Mouse (Mus musculus) bone marrow, adult 2 months (tissue): ENCODE measurements at regions not wholly inside any gene's neighbourhood (a gene's known extent, or its start where the extent isn't known, plus 50 kb on each side); places are given as distances from the start of the nearest gene placed in this dataset.

Experiments used
- H3K27ac ChIP-seq: fragments of 200-500 bp; 2 replicates; pipeline ENCODE4 v1.5.1; 2012; ENCODE audit warnings: low read depth, mild to moderate bottlenecking, control low read depth, inconsistent platforms, low read length; ENCODE audit not compliant: control insufficient read depth, poor library complexity, insufficient read depth
- H3K4me1 ChIP-seq: fragments of 200-500 bp; 2 replicates; pipeline ENCODE4 v1.6.1; 2011; ENCODE audit warnings: low read length; ENCODE audit not compliant: control insufficient read depth, insufficient read depth
- H3K4me3 ChIP-seq: fragments of 200-500 bp; replicated peaks from 2 replicates; pipeline ENCODE3; 2011; ENCODE audit warnings: mild to moderate bottlenecking, low read depth, low read length, control low read depth; ENCODE audit not compliant: control insufficient read depth
- CTCF ChIP-seq: fragments of 200-500 bp; IDR thresholded peaks from 2 replicates; pipeline ENCODE4 v1.5.1; 2011; ENCODE audit warnings: low read length, control low read depth; ENCODE audit not compliant: control insufficient read depth, insufficient read depth
- POLR2A ChIP-seq: fragments of 200-500 bp; IDR thresholded peaks from 2 replicates; pipeline ENCODE4 v1.6.1; 2011; ENCODE audit warnings: low read depth, mild to moderate bottlenecking, control low read depth, low read length, borderline replicate concordance; ENCODE audit not compliant: control insufficient read depth
- WGBS: fragments of 180-500 bp; shearing (Covaris S2); methylation state at CpG from one replicate; pipeline ENCODE4 v1.1.7; 2018; 5-methylcytosine and 5-hydroxymethylcytosine counted together

DNA sequence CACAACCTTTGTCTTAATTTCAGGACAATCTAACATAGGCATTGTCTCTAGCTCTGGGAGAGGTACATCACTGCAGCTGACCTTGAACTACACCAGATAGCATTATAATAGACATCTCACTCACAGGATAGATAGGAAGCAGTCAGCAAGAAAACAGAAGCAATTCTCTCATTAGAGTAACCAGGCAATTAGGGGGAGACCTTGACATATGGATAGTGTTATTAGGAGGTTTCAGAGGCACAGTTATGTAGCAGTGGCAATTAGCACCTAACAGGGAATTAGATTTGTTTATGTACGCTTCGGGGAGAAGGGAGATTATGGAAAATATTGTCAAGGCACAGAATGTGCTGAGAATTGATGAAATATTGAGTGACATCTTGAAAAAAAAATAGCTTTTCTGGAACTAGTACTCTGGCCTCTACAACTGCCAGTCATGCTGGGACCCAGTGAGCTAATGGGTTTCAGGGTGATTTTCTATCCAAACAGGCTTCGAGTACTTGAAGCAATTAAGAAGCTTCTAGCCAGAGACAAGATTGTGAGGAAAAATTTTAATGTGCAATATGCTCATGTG, 216.8 kb upstream of the Aco1 start:
- H3K27ac ChIP-seq = no peak overlapping the region

GRCm38 (mm10) chr4:39926594-39926993, 216.3 kb upstream of the Aco1 start:
- no peaks in the 10 kb centered on the region; the same call in 1 of the 2 replicates for H3K4me1 ChIP-seq
- no peak overlapping the region for H3K4me3 ChIP-seq
- TF ChIP-seq POLR2A (no peak), CTCF (no peak)
- no peak overlapping the region for H3K27ac ChIP-seq
- WGBS = 83% methylated on average over 7 of the region's 7 CpGs

More for the DNA sequence above, 216.8 kb upstream of the Aco1 start:
- H3K4me1 ChIP-seq = no peaks in the 10 kb centered on the region; the same call in 1 of the 2 replicates
- WGBS = 68% methylated on average over 3 of the region's 3 CpGs
- H3K4me3 ChIP-seq = no peak overlapping the region
- TF ChIP-seq CTCF = no peak
- TF ChIP-seq POLR2A = no peak

DNA sequence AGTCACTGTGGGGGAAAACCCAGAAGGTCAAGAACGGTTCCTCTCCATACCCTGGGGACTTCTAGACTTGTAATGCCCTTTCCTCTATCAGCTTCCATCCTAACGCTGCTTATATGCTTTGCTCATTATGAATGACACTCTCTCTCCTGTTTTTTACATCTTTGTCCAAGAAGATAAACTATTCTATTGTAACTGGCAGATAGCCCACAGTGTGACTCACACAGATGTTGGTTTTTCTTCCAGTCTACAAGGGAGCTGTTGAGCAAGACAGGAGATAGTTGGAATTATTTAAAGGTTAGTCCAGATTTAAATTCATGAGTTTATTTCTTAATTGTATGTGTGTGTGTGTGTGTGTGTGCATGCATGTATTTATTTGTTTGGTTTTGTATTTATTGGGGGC, 214.4 kb upstream of the Aco1 start:
- no peak overlapping the region for H3K27ac ChIP-seq
- 67% methylated on average over 2 of the region's 2 CpGs for WGBS
- TF ChIP-seq POLR2A = no peak
- TF ChIP-seq CTCF = no peak
- no peaks in the 10 kb centered on the region; the same call in 1 of the 2 replicates for H3K4me1 ChIP-seq
- no peak overlapping the region for H3K4me3 ChIP-seq

DNA sequence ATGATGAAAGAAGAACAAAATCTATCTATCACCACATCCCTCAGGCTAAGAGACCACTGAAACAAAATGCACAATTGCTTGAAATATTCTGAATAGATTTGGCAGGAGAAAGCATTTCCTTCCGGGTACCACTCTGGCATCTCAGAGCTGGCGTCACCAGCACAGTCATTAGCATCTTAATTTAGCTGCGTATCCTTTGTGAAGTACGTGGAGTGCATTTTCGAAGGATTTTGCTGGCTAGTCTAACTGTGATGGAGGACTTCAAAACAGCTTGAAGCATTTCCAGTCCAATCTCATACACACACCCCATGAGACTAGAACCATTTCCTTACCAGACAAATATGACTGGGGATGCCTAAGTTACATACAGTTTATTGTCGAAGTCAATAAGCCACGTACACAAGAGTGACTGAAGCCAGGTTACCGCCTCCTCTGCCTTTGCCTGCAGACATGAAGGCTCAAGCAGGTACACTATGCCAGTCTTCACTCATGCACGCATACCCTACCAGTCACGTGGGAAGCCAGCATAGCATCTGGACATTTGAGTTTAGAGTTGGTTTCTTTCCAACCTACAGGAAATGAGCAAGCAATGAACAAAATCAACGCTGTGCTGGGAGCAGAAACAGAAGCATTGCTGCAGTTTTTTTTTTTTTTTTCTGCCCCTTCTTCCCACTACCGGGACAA, 208.7 kb upstream of the Aco1 start:
- Histone ChIP-seq H3K4me1 (no peaks in the 10 kb centered on the region), H3K27ac (no peak overlapping the region), H3K4me3 (no peak overlapping the region)
- WGBS = 78% methylated on average over 12 of the region's 12 CpGs
- TF ChIP-seq POLR2A (no peak), CTCF (no peak)

DNA sequence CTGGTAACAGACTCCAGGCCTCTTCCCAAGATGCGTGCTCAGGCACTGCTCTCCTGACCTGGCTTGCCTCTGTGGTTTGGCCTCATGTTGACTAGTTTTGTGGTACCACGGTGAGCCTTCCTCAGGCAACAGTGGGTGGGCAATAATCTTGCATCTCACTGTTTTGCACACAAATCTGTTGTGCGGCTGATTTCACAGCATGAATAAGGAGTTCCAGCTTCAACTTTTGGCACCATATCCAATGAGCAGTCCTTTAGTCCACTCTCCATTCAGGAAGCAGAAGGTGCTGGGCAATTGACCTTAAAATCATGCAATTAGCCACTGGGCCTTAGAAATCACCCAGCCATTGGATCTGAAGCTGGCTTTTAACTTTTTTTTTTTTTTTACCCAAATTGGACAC, 184.2 kb upstream of the Aco1 start:
- WGBS = 81% methylated on average over 3 of the region's 3 CpGs
- H3K4me3 ChIP-seq = no peak overlapping the region
- no peaks in the 10 kb centered on the region for H3K4me1 ChIP-seq
- no peak overlapping the region for H3K27ac ChIP-seq
- TF ChIP-seq CTCF (no peak), POLR2A (no peak)

DNA sequence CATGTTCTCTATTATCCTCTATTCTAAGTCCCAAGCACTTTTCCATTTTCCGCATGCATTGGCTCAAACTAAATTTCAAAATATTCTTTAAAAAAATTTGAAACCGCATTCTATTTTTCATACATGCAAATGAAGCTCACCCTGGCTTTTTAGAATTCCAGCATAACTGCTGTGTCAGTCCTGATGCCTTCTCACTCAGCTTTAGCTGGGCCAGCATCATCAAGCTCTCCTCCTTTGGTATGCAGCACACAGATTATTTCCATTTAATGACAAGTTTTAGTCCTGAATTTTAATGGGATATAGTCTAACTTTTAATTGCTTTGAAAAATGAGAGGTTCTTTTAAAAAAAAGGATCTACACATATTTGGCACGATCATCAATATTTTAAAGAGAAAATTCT, 174.9 kb upstream of the Aco1 start:
- no peaks in the 10 kb centered on the region for H3K4me1 ChIP-seq
- no peak overlapping the region for H3K4me3 ChIP-seq
- 79% methylated on average over 3 of the region's 3 CpGs for whole genome bisulfite sequencing
- no peak overlapping the region for H3K27ac ChIP-seq
- no peak for TF ChIP-seq CTCF
- no peak for TF ChIP-seq POLR2A

DNA sequence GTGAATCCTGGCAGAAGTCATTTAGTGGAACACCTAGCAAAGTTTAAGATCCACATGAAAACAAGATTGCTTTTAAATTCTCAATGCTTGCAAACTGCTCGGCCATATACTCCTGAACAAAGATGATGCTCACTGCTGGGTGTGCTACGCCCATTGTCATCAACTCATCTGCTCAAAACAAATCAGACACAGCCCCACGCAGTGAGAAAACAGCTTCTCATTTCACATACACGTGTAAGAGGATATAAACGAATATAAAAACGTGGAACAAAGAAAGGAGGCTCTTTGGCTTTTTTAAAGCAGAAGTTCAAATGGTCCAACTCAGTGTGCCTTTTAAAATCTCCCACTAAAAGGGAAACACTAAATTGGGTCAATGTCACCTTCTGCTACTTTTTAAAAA, 151.5 kb upstream of the Aco1 start:
- no peak overlapping the region for H3K4me3 ChIP-seq
- no peak overlapping the region for H3K27ac ChIP-seq
- TF ChIP-seq CTCF (no peak), POLR2A (no peak)
- 70% methylated on average over 6 of the region's 6 CpGs for WGBS
- H3K4me1 ChIP-seq = no peaks in the 10 kb centered on the region

DNA sequence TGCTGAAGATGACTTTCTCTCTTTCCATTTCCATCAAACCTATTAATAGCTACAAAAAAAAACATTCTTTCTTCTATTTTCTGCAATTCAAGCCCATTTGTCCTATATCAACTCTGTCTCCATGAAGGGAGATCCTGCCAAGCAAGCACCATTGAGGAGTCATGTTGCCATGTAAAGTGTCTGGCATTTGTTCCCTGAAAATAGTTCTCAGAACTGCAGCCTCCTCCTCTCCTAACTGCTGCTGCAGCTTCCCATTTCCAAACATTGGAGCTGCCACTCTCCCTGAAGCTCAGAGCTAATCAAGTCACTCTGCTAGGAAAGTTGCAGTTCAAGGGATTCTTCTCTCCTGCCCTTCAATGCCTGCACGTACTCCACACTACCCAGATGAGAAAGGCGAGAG, 151.0 kb upstream of the Aco1 start:
- no peak for TF ChIP-seq POLR2A
- no peak for TF ChIP-seq CTCF
- no peak overlapping the region for H3K4me3 ChIP-seq
- WGBS = 81% methylated on average over 2 of the region's 2 CpGs
- no peaks in the 10 kb centered on the region for H3K4me1 ChIP-seq
- no peak overlapping the region for H3K27ac ChIP-seq

GRCm38 (mm10) chr4:39998771-39999422, 144.0 kb upstream of the Aco1 start:
- Histone ChIP-seq H3K27ac (no peak overlapping the region), H3K4me3 (no peak overlapping the region), H3K4me1 (no peaks in the 10 kb centered on the region)
- WGBS = 71% methylated on average over 5 of the region's 5 CpGs
- TF ChIP-seq CTCF = no peak
- no peak for TF ChIP-seq POLR2A

- H3K27ac ChIP-seq = no peak overlapping the region
- no peak overlapping the region for H3K4me3 ChIP-seq
- WGBS = 68% methylated on average over 7 of the region's 7 CpGs
- H3K4me1 ChIP-seq = no peaks in the 10 kb centered on the region
- TF ChIP-seq CTCF (peak; percentile 29; the same call in 1 of the 2 replicates), POLR2A (no peak)
These were observed 128.2 kb upstream of the Aco1 start for GRCm38 (mm10) chr4:40014666-40015065.
